8 mouse cellular contexts compared by ENCODE assay signal in the genomic region with DNA sequence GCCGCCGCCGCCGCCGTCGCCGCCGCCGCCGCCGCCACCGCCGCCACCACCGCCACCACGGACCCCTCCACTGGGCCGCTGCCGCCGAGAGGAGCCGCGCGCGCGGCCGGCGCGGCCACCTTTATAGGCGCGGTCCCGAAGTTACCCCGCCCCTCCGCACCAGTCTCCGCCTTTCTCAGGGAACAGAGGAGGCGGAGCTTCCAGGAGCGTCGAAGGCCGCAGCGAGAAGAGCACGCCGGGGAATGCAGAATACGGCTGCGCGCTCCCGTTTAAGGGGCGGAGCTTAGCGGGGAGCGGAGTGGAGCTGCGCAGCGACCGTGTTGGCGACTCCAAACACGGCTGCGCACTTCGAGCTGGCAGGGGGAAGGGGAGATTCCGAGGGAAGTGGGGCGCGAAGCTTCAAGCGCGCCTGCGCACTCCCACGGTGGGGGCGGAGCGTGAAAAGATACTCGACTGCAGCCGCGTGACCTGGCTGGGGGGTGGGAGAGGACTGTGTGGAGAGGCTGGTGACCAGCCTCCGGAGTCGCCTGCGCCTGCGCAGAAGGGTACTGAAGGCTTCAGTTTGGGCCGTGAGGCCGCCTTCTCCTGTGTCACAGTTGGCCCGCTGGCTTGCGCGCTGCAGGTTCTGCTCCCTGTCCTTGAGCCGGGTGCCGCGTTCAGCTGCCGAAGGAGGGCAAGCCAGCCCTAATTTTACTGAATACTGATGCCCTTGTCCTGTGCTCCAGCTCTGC. TPM values are rescaled to one million over a fixed set of nuclear protein-coding genes. Genes with fewer than 3 reads are reported as not detected.
DNase-seq lines count a peak whose midpoint lies in the region; ATAC-seq and TF ChIP-seq lines count a peak whose summit lies in the region.

No protein-coding gene starts in this region.

- peak overlapping the region; percentile 81 for H3K4me2 ChIP-seq in kidney, embryonic 15.5 days

- TF ChIP-seq CTCF in bone marrow macrophage, adult 2 months (IDR thresholded peaks at IDR 0.05; ENCODE audit: low read depth, low read length) = no peak
- TF ChIP-seq CTCF in embryonic fibroblast, embryonic 13.5 days (IDR thresholded peaks at IDR 0.05; ENCODE audit: borderline replicate concordance, insufficient read depth, low read length) = no peak

- no peaks in the 10 kb centered on the region for H3K27me3 ChIP-seq in heart, embryonic 10.5 days (ENCODE audit: insufficient read depth, poor library complexity, severe bottlenecking)
- H3K27me3 ChIP-seq in kidney, embryonic 15.5 days = no peaks in the 10 kb centered on the region

- peak; percentile 100 for DNase-seq in A20 (ENCODE audit: low read depth, low spot score)
- peak; percentile 100 for DNase-seq in heart, embryonic 10.5 days (ENCODE audit: low spot score)
- peak; percentile 99 for DNase-seq in liver
- DNase-seq in spleen, postnatal 4 days (ENCODE audit: low spot score in 2 of 2) = peak; percentile 99

- H3K27ac ChIP-seq in bone marrow macrophage, adult 2 months (ENCODE audit: insufficient read depth, low read depth, low read length) = peak overlapping the region; percentile 99
- peak overlapping the region; percentile 96 for H3K27ac ChIP-seq in embryonic fibroblast, embryonic 13.5 days (ENCODE audit: insufficient read depth, low read length)
- H3K27ac ChIP-seq in heart, embryonic 10.5 days = peak overlapping the region; percentile 98
- H3K27ac ChIP-seq in kidney, embryonic 15.5 days = peak overlapping the region; percentile 98

- 2% methylated on average over 65 of the region's 78 CpGs for WGBS in heart, embryonic 10.5 days
- under 1% methylated on average over 74 of the region's 78 CpGs for WGBS in kidney, embryonic 15.5 days

- peak; percentile 80; the same call in 1 of the 2 replicates for TF ChIP-seq POLR2A in bone marrow macrophage, adult 2 months (IDR thresholded peaks at IDR 0.05; ENCODE audit: borderline replicate concordance, low read depth, low read length)
- TF ChIP-seq POLR2A in embryonic fibroblast, embryonic 13.5 days (IDR thresholded peaks at IDR 0.05; ENCODE audit: low read depth, low read length) = peak; percentile 99

- H3K36me3 ChIP-seq in heart, embryonic 10.5 days = peaks cover 18% of the 10 kb centered on the region
- peaks cover 21% of the 10 kb centered on the region for H3K36me3 ChIP-seq in kidney, embryonic 15.5 days

- H3K4me3 ChIP-seq in bone marrow macrophage, adult 2 months (ENCODE audit: insufficient read depth, low read length) = peak overlapping the region; percentile 76
- peak overlapping the region; percentile 83 for H3K4me3 ChIP-seq in embryonic fibroblast, embryonic 13.5 days (ENCODE audit: insufficient read depth, low read length)
- peak overlapping the region; percentile 95 for H3K4me3 ChIP-seq in heart, embryonic 10.5 days
- H3K4me3 ChIP-seq in kidney, embryonic 15.5 days (replicated peaks) = peak overlapping the region; percentile 91

- H3K9me3 ChIP-seq in heart, embryonic 10.5 days = no peaks in the 10 kb centered on the region
- no peaks in the 10 kb centered on the region for H3K9me3 ChIP-seq in kidney, embryonic 15.5 days (replicated peaks)

- peak overlapping the region; percentile 99 for H3K9ac ChIP-seq in kidney, embryonic 15.5 days

- peaks cover 49% of the 10 kb centered on the region for H3K4me1 ChIP-seq in bone marrow macrophage, adult 2 months (ENCODE audit: control insufficient read depth, insufficient read depth, low read length)
- peaks cover 6% of the 10 kb centered on the region for H3K4me1 ChIP-seq in embryonic fibroblast, embryonic 13.5 days (ENCODE audit: control insufficient read depth, insufficient read depth, low read length)
- H3K4me1 ChIP-seq in heart, embryonic 10.5 days = peaks cover 80% of the 10 kb centered on the region
- peaks cover 72% of the 10 kb centered on the region for H3K4me1 ChIP-seq in kidney, embryonic 15.5 days

- peak; percentile 93 for ATAC-seq in kidney, embryonic 15.5 days (replicated peaks; ENCODE audit: low FRiP score)
- ATAC-seq in monocyte, adult 5-6 weeks (replicated peaks; ENCODE audit: insufficient number of reproducible peaks, low FRiP score, low TSS enrichment, poor library complexity, severe bottlenecking) = peak; percentile 63

RNA-seq across cellular contexts. Expression of a gene that starts 1.5 kb away (rescaled TPM):
- 107 and 117 TPM in 2 replicates for polyA plus RNA-seq in bone marrow macrophage, adult 2 months (2012; ENCODE audit: insufficient read depth, insufficient read length, missing spikeins)
- 32.8 and 39.8 TPM in 2 replicates for polyA plus RNA-seq in embryonic fibroblast, embryonic 13.5 days (2011; ENCODE audit: insufficient read length, low read depth, missing spikeins)
- 90.8 and 92.0 TPM in 2 replicates for polyA plus RNA-seq in heart, embryonic 10.5 days (2016; fragmentation: Nextera tagmentation; extraction: Ambion mirVana)
- 95.3 and 103 TPM in 2 replicates for polyA plus RNA-seq in kidney, embryonic 15.5 days (2015; fragmentation: Nextera tagmentation; extraction: Ambion mirVana)
- total RNA-seq in monocyte, adult 5-6 weeks (2017) = 56.7 to 115 TPM (median 94.0 TPM) in 3 replicates

RNA-seq across cellular contexts. Expression of a gene that starts 19.5 kb away (rescaled TPM):
- 20.9 and 22.7 TPM in 2 replicates for polyA plus RNA-seq in bone marrow macrophage, adult 2 months (2012; ENCODE audit: insufficient read depth, insufficient read length, missing spikeins)
- 21.2 and 22.1 TPM in 2 replicates for polyA plus RNA-seq in embryonic fibroblast, embryonic 13.5 days (2011; ENCODE audit: insufficient read length, low read depth, missing spikeins)
- 59.0 and 69.9 TPM in 2 replicates for polyA plus RNA-seq in heart, embryonic 10.5 days (2016; fragmentation: Nextera tagmentation; extraction: Ambion mirVana)
- 78.6 and 83.2 TPM in 2 replicates for polyA plus RNA-seq in kidney, embryonic 15.5 days (2015; fragmentation: Nextera tagmentation; extraction: Ambion mirVana)
- 14.6 to 23.9 TPM (median 23.1 TPM) in 3 replicates for total RNA-seq in monocyte, adult 5-6 weeks (2017)

RNA-seq across cellular contexts. Expression of a gene that starts 25.4 kb away (rescaled TPM):
- polyA plus RNA-seq in bone marrow macrophage, adult 2 months (2012; ENCODE audit: insufficient read depth, insufficient read length, missing spikeins) = 53.3 and 53.8 TPM in 2 replicates
- polyA plus RNA-seq in embryonic fibroblast, embryonic 13.5 days (2011; ENCODE audit: insufficient read length, low read depth, missing spikeins) = 40.9 and 56.0 TPM in 2 replicates
- 54.8 and 56.8 TPM in 2 replicates for polyA plus RNA-seq in heart, embryonic 10.5 days (2016; fragmentation: Nextera tagmentation; extraction: Ambion mirVana)
- 37.7 and 41.5 TPM in 2 replicates for polyA plus RNA-seq in kidney, embryonic 15.5 days (2015; fragmentation: Nextera tagmentation; extraction: Ambion mirVana)
- 57.4 to 129 TPM (median 87.2 TPM) in 3 replicates for total RNA-seq in monocyte, adult 5-6 weeks (2017)

RNA-seq across cellular contexts. Expression of a gene that starts 25.6 kb away (rescaled TPM):
- 11.0 and 25.2 TPM in 2 replicates for polyA plus RNA-seq in bone marrow macrophage, adult 2 months (2012; ENCODE audit: insufficient read depth, insufficient read length, missing spikeins)
- 24.6 and 38.5 TPM in 2 replicates for polyA plus RNA-seq in embryonic fibroblast, embryonic 13.5 days (2011; ENCODE audit: insufficient read length, low read depth, missing spikeins)
- polyA plus RNA-seq in heart, embryonic 10.5 days (2016; fragmentation: Nextera tagmentation; extraction: Ambion mirVana) = 12.8 and 14.4 TPM in 2 replicates
- 22.8 and 26.2 TPM in 2 replicates for polyA plus RNA-seq in kidney, embryonic 15.5 days (2015; fragmentation: Nextera tagmentation; extraction: Ambion mirVana)
- total RNA-seq in monocyte, adult 5-6 weeks (2017) = 10.6 to 17.9 TPM (median 17.1 TPM) in 3 replicates

RNA-seq across cellular contexts. Expression of a gene that starts 53.7 kb away (rescaled TPM):
- 87.3 and 98.4 TPM in 2 replicates for polyA plus RNA-seq in bone marrow macrophage, adult 2 months (2012; ENCODE audit: insufficient read depth, insufficient read length, missing spikeins)
- 92.4 and 105 TPM in 2 replicates for polyA plus RNA-seq in embryonic fibroblast, embryonic 13.5 days (2011; ENCODE audit: insufficient read length, low read depth, missing spikeins)
- 110 and 150 TPM in 2 replicates for polyA plus RNA-seq in heart, embryonic 10.5 days (2016; fragmentation: Nextera tagmentation; extraction: Ambion mirVana)
- polyA plus RNA-seq in kidney, embryonic 15.5 days (2015; fragmentation: Nextera tagmentation; extraction: Ambion mirVana) = 156 and 183 TPM in 2 replicates
- total RNA-seq in monocyte, adult 5-6 weeks (2017) = 174 to 193 TPM (median 192 TPM) in 3 replicates

Comparison
In these comparisons a context has a peak if more than half of its experiments do, and no peak if none do; other contexts are left out.
1. Peak in every context shown above with its lines: DNase-seq, ATAC-seq, H3K4me3 ChIP-seq and H3K27ac ChIP-seq.